Mouse (Mus musculus) urinary bladder, postnatal 36 days (tissue): ENCODE data around the gene Pdlim7.

ENCODE experiments used
- DNase-seq, 2 experiments: peaks; one replicate each; pipeline ENCODE4 v3.0.0; 2022; ENCODE audit warnings: low spot score in 2 of 2, mixed read lengths in 1 of 2

The Pdlim7 gene

GRCm38 (mm10) chr13:55465830-55466440 lies 47.5 kb downstream of the Pdlim7 start:
- no peak for DNase-seq

- DNase-seq: no peak
Observed at GRCm38 (mm10) chr13:55465184-55465583, 48.3 kb downstream of the Pdlim7 start.

GRCm38 (mm10) chr13:55464027-55464884 lies 49.2 kb downstream of the Pdlim7 start, which contains the start of gene Prr7:
Prr7 (plus strand) TSS chr13:55464267.
- no peak for DNase-seq

- no peak for DNase-seq
Observed at GRCm38 (mm10) chr13:55463399-55464026, 50.0 kb downstream of the Pdlim7 start.

GRCm38 (mm10) chr13:55462965-55463364 lies 50.5 kb downstream of the Pdlim7 start:
- no peak for DNase-seq

GRCm38 (mm10) chr13:55451785-55452549 lies 61.5 kb downstream of the Pdlim7 start:
- DNase-seq: no peak

GRCm38 (mm10) chr13:55451296-55451695 lies 62.2 kb downstream of the Pdlim7 start:
- DNase-seq: no peak

GRCm38 (mm10) chr13:55450511-55450980 lies 62.9 kb downstream of the Pdlim7 start:
- DNase-seq: peak in 1 of 2 experiments; percentile 76

GRCm38 (mm10) chr13:55449679-55450441 lies 63.6 kb downstream of the Pdlim7 start:
- no peak for DNase-seq

- DNase-seq: no peak
Observed at GRCm38 (mm10) chr13:55449205-55449604, 64.3 kb downstream of the Pdlim7 start.

GRCm38 (mm10) chr13:55448131-55448530 lies 65.3 kb downstream of the Pdlim7 start:
- no peak for DNase-seq

GRCm38 (mm10) chr13:55447543-55447943 lies 65.9 kb downstream of the Pdlim7 start:
- no peak for DNase-seq

GRCm38 (mm10) chr13:55446483-55447105 lies 66.9 kb downstream of the Pdlim7 start:
- no peak for DNase-seq
